Mouse (Mus musculus) testis, postnatal 10 days (tissue): ENCODE results near the gene Wwox.

ENCODE experiments used
- DNase-seq: peaks from one replicate; pipeline ENCODE4 v3.0.0; 2021; ENCODE audit warnings: low spot score

The Wwox gene

GRCm38 (mm10) chr8:115237596-115237995 is 798.1 kb downstream of the Wwox start:
- no peak for DNase-seq

DNA sequence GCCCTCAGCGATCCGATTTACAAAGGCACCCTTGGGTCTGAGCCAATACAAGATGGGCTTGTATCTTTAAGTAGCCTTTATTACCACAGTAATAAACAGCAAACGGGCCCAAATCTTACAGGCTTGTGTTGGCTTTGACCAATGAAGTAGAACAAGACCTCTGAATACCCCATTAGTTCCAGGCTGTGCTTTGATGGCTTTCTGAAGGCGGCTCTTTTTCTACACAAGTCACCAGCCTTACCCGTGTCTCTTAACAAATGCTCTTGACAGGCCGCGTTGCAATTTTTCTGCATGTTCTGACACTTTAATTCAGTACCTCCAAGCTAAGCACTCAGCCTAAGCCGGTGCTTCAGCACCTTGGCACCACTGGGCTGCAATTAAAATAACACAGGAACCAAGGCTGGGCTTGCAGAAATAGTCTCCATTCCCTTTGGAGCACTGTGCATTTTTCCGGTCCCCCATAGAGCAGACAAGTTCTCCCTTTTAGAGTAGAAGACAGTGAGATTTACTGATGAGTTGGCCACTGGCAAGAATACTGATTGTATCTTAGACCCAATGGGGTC is 804.1 kb downstream of the Wwox start:
- no peak for DNase-seq

DNA sequence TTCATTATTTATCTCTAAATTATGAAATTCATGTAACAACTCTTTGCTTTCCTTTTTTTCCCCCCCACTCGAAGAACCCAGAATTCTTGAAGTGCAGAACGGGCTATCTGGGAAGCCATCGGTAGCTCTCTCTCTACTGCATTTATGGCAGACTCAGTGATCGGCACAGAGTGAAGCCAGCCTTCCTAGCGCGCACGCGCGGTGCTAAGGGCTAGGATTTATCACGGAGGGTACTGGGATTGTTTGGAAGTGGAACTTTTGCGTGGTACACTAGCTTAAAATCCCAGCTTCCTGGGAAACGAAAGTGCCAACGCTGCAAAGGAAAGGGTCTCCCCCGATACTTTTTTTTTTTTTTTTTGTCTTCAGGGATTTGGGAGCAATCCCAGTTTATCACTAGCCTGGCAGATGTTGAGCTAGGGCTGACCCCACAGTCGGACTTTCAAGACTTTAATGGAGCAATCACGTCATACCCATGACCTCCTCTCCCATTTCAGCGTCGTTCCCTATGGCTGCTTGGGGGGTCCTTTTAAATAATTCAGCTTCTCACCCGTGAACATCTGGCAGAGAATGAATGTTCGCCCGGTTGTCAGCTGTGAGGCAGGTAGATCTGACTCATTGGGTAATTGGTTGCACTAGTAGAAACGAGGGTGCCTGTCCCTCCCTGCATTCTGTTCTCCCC is 810.4 kb downstream of the Wwox start:
- peak; percentile 56 for DNase-seq

- DNase-seq, result no peak
These were observed 816.1 kb downstream of the Wwox start for GRCm38 (mm10) chr8:115255550-115255949.

DNA sequence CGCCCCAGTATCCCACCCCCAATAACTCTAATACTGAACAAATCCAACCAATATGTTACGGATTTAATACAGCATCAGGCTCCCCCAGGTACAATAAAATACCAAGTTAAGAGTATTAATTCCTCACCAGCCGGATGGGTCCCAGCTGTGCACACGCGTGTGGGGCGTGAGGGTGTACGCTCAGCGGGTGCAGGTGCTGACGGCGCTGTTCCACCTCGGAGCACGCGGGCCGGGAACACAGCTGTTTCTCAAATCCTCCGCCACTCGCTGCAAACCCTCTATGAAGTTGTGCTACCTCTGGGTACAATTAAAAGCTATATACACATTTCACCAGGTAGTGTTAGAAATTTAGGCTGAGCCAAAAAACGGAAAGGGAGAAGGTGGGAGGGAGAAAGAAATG is 818.0 kb downstream of the Wwox start:
- no peak for DNase-seq

- no peak for DNase-seq
These were observed 820.4 kb downstream of the Wwox start for GRCm38 (mm10) chr8:115259806-115260205.

GRCm38 (mm10) chr8:115267196-115267595 is 827.7 kb downstream of the Wwox start:
- no peak for DNase-seq

DNA sequence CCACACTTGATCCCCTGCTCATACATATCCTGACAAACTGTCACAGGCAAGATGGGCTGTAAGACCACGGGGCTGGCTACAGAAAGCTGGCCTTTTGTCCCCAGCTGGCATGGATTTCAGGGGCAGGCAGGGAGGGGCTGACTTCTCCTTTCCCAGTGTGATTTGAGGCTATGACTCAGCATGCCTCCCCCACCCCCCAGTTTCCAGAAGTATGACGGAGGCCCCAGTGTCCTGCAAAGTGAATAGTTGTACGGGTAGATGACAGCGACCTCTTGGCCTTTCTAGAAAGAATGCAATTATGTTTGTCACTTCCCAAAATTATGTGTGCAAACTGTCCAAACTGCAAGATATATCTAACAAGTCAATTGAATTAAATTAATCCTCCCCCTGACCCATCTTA is 830.1 kb downstream of the Wwox start:
- no peak for DNase-seq

GRCm38 (mm10) chr8:115273976-115274375 is 834.5 kb downstream of the Wwox start:
- DNase-seq, result no peak

DNA sequence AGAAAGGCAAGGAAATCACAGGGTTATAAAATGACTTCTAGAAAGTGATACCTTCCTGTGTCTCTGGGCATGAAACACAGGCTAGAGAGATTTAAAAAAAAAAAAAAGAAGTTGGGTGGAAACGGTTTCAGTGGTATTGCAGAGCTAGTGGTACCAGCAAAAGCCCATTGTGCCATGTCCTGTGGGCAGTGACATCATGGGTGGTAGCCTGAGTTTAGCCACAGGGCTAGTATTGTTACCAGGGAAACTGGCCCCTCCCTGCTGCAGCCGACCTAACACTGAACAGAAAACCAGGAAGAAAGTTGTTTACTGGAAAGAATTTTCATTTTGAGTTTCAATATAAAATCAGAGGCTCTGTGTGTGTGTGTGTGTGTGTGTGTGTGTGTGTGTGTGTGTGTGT is 836.8 kb downstream of the Wwox start:
- no peak for DNase-seq

- no peak for DNase-seq
These were observed 838.8 kb downstream of the Wwox start for GRCm38 (mm10) chr8:115278291-115278690.

GRCm38 (mm10) chr8:115290224-115290623 is 850.8 kb downstream of the Wwox start:
- DNase-seq, result no peak

- DNase-seq, result no peak
These were observed 857.3 kb downstream of the Wwox start for GRCm38 (mm10) chr8:115296760-115297159.

GRCm38 (mm10) chr8:115302484-115302883 is 863.0 kb downstream of the Wwox start:
- no peak for DNase-seq

DNA sequence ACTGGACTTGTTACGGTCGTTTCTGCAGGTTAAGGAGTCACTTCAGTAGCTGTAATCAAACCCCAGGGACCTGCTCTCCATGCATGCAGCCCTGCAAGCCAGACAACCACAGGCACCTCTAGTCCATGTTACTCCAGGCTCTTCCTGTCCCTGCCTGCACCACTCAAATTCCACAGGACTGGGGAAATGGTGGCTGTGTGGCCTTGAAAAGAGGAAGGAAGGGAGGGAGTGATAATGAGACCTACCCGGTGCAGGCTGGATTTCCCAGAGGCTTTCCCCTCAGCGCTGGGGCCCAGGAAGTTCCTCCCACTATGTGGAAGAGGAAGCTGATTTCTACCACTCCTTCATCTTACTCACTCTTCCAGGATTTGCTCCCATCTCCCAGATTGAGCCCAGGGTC is 868.0 kb downstream of the Wwox start:
- DNase-seq, result no peak

GRCm38 (mm10) chr8:115311003-115311402 is 871.5 kb downstream of the Wwox start:
- no peak for DNase-seq

- DNase-seq, result no peak
These were observed 872.9 kb downstream of the Wwox start for GRCm38 (mm10) chr8:115312371-115312770.

GRCm38 (mm10) chr8:115322501-115322900 is 883.0 kb downstream of the Wwox start:
- no peak for DNase-seq

DNA sequence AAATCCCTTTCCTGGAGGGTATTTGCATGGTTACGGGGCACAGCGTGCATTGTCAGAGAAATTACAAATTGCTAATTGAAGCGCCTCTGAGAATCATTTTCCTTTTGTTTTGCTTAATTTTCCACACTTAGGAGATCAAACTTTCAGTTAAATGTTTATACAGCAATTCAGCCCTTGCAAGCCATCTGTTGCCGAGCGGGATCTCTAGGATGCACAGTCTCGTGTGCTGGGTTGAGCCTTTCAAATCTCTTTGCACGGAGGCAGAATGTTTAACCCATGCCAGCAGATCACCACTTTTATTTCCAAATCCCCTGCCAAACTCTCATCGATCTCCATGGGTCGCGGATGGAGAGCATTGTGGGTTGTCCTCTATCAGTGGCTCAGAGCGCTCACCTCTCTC is 891.2 kb downstream of the Wwox start:
- DNase-seq, result no peak

GRCm38 (mm10) chr8:115333972-115334371 is 894.5 kb downstream of the Wwox start:
- DNase-seq, result no peak

DNA sequence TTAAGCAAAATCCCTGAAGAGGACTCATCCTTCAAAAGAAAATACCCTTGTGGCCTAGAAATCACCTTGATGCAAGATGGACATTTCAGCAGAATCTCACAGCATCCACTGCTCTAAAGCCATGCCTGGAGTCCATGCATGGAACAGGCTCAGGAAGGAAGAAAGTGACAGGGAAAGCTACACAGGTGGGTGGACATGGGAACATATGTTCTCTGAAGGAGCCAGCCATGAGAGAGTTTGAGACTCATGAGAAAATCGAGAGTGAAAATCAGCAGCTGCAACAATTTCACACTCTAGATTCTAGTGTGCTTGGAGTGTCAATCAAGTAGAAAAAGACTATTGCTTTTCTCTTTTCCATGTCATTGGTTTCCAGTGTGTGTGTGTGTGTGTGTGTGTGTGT is 896.9 kb downstream of the Wwox start:
- no peak for DNase-seq

DNA sequence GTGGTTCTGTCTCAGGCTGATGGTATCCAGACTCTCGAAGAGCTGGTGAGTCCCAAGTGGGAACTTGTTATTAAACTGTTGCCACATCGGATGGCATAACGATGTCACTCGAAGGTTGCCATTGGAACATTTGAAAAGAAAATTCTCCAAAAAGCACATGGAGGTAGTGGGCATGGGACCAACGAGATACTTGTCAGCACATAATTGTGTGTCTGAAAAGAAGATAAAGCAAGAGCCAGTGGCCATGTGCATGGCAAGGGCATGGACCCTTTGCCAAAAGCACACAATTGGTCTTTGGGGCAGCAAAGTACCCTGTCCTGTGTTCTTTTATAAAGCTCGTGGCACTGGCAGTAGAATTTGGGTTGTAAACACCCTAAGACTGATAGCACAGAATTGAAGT is 909.2 kb downstream of the Wwox start:
- DNase-seq, result no peak

DNA sequence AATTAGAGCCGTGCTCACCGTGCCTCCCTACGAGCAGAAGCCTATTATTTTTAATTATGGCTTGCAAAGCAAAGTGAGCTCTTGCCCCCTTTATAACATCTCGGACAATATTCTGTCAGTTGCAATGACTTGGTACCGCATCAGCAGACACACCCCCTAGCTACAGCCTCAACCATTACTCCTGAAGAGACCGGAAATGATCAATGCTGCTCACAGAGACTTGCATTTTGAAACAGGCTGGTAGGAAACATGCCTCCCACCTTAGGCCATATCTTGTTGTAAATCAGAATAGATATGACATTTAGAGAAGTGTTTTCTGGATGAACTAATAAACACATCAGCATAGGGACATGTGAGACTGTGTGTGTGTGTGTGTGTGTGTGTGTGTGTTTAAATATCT is 911.3 kb downstream of the Wwox start:
- DNase-seq, result no peak

- DNase-seq, result peak; percentile 58
These were observed 918.3 kb downstream of the Wwox start for GRCm38 (mm10) chr8:115357663-115358335.
